Mouse (Mus musculus) lung, adult 2 months (tissue): Measurements from ENCODE around the gene Pan2.

Experiments
- CTCF ChIP-seq: fragments of 200-500 bp; IDR thresholded peaks from 2 replicates; pipeline ENCODE4 v1.5.1; 2011; ENCODE audit warnings: mild to moderate bottlenecking, low read length, control low read depth; ENCODE audit not compliant: insufficient read depth
- POLR2A ChIP-seq: fragments of 200-500 bp; IDR thresholded peaks from 2 replicates; pipeline ENCODE4 v1.6.1; 2011; ENCODE audit warnings: low read depth, mild to moderate bottlenecking, control low read depth, low read length, borderline replicate concordance; ENCODE audit errors: extremely low read depth

DNA sequence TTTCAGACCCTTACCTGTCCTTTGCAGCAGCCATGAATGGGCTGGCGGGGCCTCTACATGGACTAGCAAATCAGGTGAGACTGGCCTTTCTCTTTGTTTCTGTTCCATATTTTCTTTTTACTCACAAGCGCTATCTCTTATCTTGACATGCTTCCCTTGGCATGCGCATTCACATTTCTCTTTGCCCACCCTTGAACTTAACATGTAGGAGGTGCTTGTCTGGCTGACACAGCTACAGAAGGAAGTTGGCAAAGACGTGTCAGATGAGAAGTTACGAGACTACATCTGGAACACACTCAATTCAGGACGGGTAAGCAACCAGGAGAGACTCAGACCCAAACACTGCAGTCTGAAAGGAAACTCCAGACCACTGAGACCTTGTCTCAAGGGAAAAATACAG, 56.1 kb downstream of the Pan2 start:
- TF ChIP-seq CTCF (no peak), POLR2A (no peak)
